Mouse (Mus musculus) stomach, embryonic 14.5 days (tissue): ENCODE results near the gene Isoc2b. TPM values are rescaled to one million over a fixed set of nuclear protein-coding genes. Genes with fewer than 3 reads are reported as not detected.
A peak's percentile ranks its signal among the peaks of the same experiment; 100 is the strongest.
"Not testable (repeated sequence)": the region's sequence is repeated elsewhere in the genome, so short reads cannot be mapped to it uniquely, and the experiment has no call there.

Source experiments
- ATAC-seq: fragments of 200-750 bp; cut with Nextera tagmentation; 2 replicates; pipeline ENCODE4 v1.8.0; 2017; ENCODE audit warnings: low read depth, moderate TSS enrichment; ENCODE audit not compliant: insufficient number of reproducible peaks, insufficient read depth, low FRiP score
- H3K27ac ChIP-seq: fragments of 300-500 bp; sonication (generic); 2 replicates; pipeline ENCODE4 v1.5.1; 2014; ENCODE audit warnings: mild to moderate bottlenecking, low read length, moderate library complexity, mixed read lengths
- H3K27me3 ChIP-seq: fragments of 300-500 bp; sonication (generic); 2 replicates; pipeline ENCODE4 v1.6.1; 2014; ENCODE audit warnings: low read length, control low read depth, mixed read lengths; ENCODE audit not compliant: control insufficient read depth, insufficient read depth
- H3K36me3 ChIP-seq: fragments of 300-500 bp; sonication (generic); 2 replicates; pipeline ENCODE4 v1.6.1; 2014; ENCODE audit warnings: mild to moderate bottlenecking, control low read depth, low read length, moderate library complexity, mixed read lengths; ENCODE audit not compliant: control insufficient read depth, insufficient read depth
- H3K4me1 ChIP-seq: fragments of 300-500 bp; sonication (generic); 2 replicates; pipeline ENCODE4 v1.6.1; 2014; ENCODE audit warnings: low read length, control low read depth, mixed read lengths; ENCODE audit not compliant: control insufficient read depth, insufficient read depth
- H3K4me2 ChIP-seq: fragments of 300-500 bp; sonication (generic); replicated peaks from 2 replicates; pipeline ENCODE4 v1.6.1; 2014; ENCODE audit warnings: low read depth, low read length, control low read depth
- H3K4me3 ChIP-seq: fragments of 300-500 bp; sonication (generic); 2 replicates; pipeline ENCODE4 v1.5.1; 2014; ENCODE audit warnings: low read depth, low read length, control low read depth
- H3K9ac ChIP-seq: fragments of 300-500 bp; sonication (generic); replicated peaks from 2 replicates; pipeline ENCODE4 v1.6.1; 2014; ENCODE audit warnings: low read depth, mild to moderate bottlenecking, control low read depth, low read length, moderate library complexity, mixed read lengths
- H3K9me3 ChIP-seq: fragments of 300-500 bp; sonication (generic); 2 replicates; pipeline ENCODE4 v1.6.1; 2016; ENCODE audit warnings: low read depth, low read length, control low read depth; ENCODE audit not compliant: control insufficient read depth
- WGBS: fragments of 180-500 bp; shearing (Covaris S2); extraction: QIAGEN DNeasy Blood & Tissue Kit; methylation state at CpG from one replicate; pipeline ENCODE4 v1.1.7; 2014; 5-methylcytosine and 5-hydroxymethylcytosine counted together
- polyA plus RNA-seq: library from polyadenylated mRNA; unstranded; fragments of >200 nt; fragmentation: Nextera tagmentation; extraction: Ambion mirVana; gene quantifications from 2 replicates; pipeline ENCODE4 v1.2.1, GENCODE M21; 2014

The Isoc2b gene
- polyA plus RNA-seq, 1 experiment from 2014 or later, result 7.0 TPM

DNA sequence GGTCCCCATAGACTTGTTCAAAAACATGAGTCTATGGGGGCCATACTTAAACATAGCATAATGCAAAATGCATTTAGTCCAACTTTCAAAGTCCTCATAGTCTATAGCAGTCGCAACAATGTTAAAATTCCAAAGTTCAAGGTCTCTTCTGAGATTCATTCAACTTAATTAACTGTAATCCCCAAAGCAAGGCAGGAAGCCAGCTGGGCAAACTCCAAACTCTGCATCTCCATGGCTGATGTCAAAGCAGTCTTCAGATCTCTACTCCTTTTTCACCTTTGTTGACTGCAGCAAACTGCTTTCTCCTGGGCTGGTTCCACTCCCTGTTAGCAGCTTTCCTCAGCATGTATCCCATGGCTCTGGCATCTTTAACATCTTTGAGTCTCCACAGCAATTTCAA, 9.0 kb upstream of the Isoc2b start:
- not testable (repeated sequence) for H3K9ac ChIP-seq, ATAC-seq
- WGBS, result 79% methylated on average over 1 of the region's 1 CpGs

DNA sequence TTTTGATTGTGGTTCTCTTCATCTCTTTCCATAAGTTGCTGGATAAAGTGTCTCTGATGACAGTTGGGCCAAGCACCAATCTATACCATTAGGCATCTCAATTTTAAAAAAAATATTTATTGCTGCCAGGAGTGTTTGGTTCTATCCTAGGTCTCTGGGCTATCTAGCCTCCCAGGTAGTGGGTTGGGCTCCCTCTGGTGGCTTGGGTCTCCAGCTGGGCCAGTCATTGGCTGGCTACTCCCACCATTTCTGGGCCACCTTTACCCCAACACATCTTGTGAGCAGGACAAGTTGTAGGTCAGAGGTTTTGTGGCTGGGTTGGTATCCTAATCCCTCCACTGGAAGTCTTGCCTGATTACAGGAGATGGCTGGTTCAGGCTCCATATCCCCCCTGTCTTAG, 8.1 kb upstream of the Isoc2b start:
- ATAC-seq, result no peak
- Histone ChIP-seq H3K27ac (no peak overlapping the region), H3K4me1 (peaks cover 6% of the 10 kb centered on the region; the same call in 1 of the 2 replicates), H3K36me3 (no peaks in the 10 kb centered on the region), H3K4me3 (no peak overlapping the region), H3K9ac (no peak overlapping the region), H3K27me3 (no peaks in the 10 kb centered on the region), H3K4me2 (peak overlapping the region; percentile 90), H3K9me3 (no peaks in the 10 kb centered on the region)

More for the DNA sequence above, 9.0 kb upstream of the Isoc2b start:
- H3K4me3 ChIP-seq, H3K27me3 ChIP-seq, H3K4me1 ChIP-seq, H3K36me3 ChIP-seq, H3K4me2 ChIP-seq, H3K27ac ChIP-seq, H3K9me3 ChIP-seq: not testable (repeated sequence)

- peak overlapping the region; percentile 90 for H3K4me2 ChIP-seq
- H3K9me3 ChIP-seq, result no peaks in the 10 kb centered on the region
- peak overlapping the region; percentile 42 for H3K9ac ChIP-seq
- no peak for ATAC-seq
- H3K27me3 ChIP-seq, result no peaks in the 10 kb centered on the region
- 5% methylated on average over 11 of the region's 11 CpGs for WGBS
- H3K36me3 ChIP-seq, result no peaks in the 10 kb centered on the region
- H3K27ac ChIP-seq, result no peak overlapping the region; the same call in 1 of the 2 replicates
- H3K4me3 ChIP-seq, result peak overlapping the region; percentile 51
- H3K4me1 ChIP-seq, result peaks cover 6% of the 10 kb centered on the region; the same call in 1 of the 2 replicates
These were observed 7.2 kb upstream of the Isoc2b start for GRCm38 (mm10) chr7:4877226-4877625.

DNA sequence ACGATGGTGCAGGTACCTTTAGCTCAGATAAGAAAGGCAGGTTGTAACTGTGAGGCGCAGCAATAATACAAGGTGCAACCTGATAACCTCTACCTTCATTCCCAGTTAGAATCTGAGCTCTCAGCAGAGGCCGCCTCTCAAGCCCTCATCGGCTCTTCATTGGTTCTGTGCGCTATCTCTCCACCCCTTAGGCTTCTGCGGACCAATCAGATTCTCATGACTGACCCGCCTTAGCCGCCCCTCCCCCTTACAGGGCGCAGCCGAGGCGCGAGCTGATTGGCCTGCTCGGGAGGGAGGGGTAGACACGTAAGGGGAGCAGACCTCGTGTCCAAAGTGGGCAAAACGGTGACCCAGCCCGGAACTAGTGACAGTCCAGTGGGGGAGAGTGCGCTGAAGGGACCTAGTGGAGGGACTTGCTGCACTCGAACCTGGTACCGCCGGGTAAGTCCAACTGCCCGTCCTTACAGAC, 6.7 kb upstream of the Isoc2b start, which contains the start of gene Isoc2a:
Gene Isoc2a (plus strand): TSS at position 401 of the 469 bp plus-strand sequence.
- H3K9me3 ChIP-seq, result no peaks in the 10 kb centered on the region
- under 1% methylated on average over 22 of the region's 22 CpGs for WGBS
- peak; percentile 100 for ATAC-seq
- H3K9ac ChIP-seq, result peak within 1 kb of the TSS; percentile 42
- H3K4me2 ChIP-seq, result peak within 1 kb of the TSS; percentile 90
- peak within 1 kb of the TSS; percentile 51 for H3K4me3 ChIP-seq
- H3K27ac ChIP-seq, result peak within 1 kb of the TSS; percentile 2; the same call in 1 of the 2 replicates
- no peaks in the 10 kb centered on the region for H3K27me3 ChIP-seq
- H3K36me3 ChIP-seq, result no peaks in the 10 kb centered on the region
- peaks cover 6% of the 10 kb centered on the region; the same call in 1 of the 2 replicates for H3K4me1 ChIP-seq

- 0 out of 2 replicates have a peak, but pooled peaks cover 4% of the 10 kb centered on the region for H3K4me1 ChIP-seq
- peak overlapping the region; percentile 71 for H3K9ac ChIP-seq
- ATAC-seq, result no peak
- no peaks in the 10 kb centered on the region for H3K9me3 ChIP-seq
- no peaks in the 10 kb centered on the region for H3K27me3 ChIP-seq
- H3K27ac ChIP-seq, result peak overlapping the region; percentile 57; the same call in 1 of the 2 replicates
- H3K4me2 ChIP-seq, result peak overlapping the region; percentile 55
- 30% methylated on average over 10 of the region's 10 CpGs for whole genome bisulfite sequencing
- H3K36me3 ChIP-seq, result no peaks in the 10 kb centered on the region
- peak overlapping the region; percentile 55 for H3K4me3 ChIP-seq
These were observed 3.4 kb downstream of the Isoc2b start for GRCm38 (mm10) chr7:4866631-4867180.

DNA sequence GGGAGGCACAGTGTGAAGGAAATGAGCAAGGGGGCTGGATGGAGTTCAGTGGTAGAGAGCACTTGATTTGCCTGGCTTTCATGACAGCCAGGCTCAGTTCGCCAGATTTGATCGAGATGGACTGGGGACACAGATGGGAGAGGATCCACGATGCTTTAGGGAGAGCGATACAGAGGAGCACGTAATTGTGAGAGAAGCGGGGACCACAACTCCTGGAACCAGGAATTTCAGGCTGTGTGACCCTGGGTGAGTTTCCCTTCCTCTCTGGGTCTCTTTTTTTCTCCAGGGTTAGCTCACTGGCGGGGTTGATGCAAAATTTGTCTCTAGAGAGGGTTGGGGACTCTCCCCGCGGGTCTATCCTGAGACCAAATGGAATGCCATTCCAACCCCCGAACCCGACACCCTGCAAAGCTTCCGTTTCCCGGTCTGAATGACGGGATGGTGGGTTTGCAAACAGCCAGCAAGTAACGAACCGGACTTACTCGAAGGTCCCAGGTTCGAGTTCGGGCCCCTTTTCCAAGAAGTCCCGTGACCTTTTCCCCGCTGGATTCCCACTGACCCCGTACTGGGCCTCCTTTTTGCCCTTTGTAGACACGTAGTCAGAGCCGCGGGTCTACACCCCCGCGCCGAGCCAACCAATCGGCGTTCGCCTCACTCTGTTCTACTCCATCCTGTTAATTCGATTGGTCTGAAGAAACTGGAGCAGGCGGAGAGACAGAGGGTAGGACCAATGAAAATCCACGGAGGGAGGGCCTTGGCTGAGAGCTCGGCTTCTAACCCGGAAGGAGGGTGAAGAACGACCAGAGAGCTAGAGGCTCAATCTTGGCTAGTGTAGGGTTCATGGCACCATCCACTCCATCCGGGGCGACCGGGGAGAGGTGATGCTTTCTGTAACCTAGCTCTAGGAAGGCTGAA, 4.2 kb downstream of the Isoc2b start:
- WGBS, result 6% methylated on average over 40 of the region's 40 CpGs

DNA sequence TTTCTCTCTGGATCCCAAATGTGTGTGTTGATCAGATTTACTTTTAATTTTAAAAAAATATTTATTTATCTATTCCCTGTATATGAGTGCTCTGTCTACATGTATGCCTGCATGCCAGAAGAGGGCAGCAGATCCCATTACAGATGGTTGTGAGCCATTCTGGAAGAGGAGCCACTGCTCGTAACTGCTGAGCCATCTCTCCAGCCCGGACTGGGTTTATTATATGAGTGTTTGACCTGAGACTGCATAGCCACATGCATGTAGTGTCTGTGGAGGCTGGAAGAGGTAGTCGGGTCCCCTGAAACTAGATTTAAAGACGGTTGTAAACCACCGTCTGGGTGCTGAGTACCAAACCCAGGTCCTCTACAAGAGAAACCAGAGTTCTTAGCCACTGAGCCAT, 5.0 kb downstream of the Isoc2b start:
- no peak overlapping the region for H3K9ac ChIP-seq

More for the DNA sequence above, 4.2 kb downstream of the Isoc2b start:
- Histone ChIP-seq H3K27me3 (no peaks in the 10 kb centered on the region), H3K27ac (peak overlapping the region; percentile 57), H3K9me3 (no peaks in the 10 kb centered on the region), H3K4me2 (peak overlapping the region; percentile 55), H3K4me3 (peak overlapping the region; percentile 55), H3K4me1 (0 out of 2 replicates have a peak, but pooled peaks cover 4% of the 10 kb centered on the region), H3K36me3 (no peaks in the 10 kb centered on the region), H3K9ac (peak overlapping the region; percentile 71)
- peak; percentile 100 for ATAC-seq

DNA sequence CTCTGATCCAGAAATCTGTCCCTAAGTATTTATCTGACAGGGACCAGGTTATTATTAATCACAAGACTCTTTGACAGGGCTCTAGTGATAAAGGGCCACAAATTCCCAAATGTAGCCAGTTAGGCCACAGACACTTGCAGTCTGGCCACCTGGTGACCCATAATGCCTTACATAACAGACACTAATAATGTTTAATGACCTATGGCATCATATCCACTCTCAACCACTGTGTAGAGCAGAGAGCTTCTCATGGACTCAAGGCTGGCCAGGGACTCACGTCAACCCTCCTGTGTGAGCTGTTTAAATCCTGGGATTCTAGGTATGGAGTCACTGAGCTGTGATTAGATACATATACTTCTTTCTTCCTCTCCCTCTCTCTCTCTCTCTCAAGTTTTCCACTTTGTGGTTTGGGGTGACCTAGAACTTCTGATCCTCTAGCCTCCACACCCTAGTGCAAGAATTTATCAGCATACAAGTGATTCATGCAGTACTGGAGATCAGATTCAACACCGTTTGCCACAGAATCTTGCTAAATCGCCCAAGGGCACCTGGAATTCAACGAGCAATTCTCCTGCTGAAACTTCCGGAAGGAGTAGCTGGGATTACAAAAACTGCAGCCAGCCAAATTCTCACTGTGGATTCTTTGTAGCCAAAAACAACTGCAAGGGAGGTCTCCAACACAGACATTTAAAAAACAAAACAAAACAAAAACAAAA, 5.8 kb downstream of the Isoc2b start:
- no peaks in the 10 kb centered on the region for H3K9me3 ChIP-seq
- H3K4me3 ChIP-seq, result no peak overlapping the region
- WGBS, result 83% methylated on average over 5 of the region's 5 CpGs
- ATAC-seq, result no peak
- H3K9ac ChIP-seq, result no peak overlapping the region
- no peak overlapping the region for H3K27ac ChIP-seq
- H3K36me3 ChIP-seq, result no peaks in the 10 kb centered on the region
- no peaks in the 10 kb centered on the region for H3K27me3 ChIP-seq
- H3K4me1 ChIP-seq, result 0 out of 2 replicates have a peak, but pooled peaks cover 4% of the 10 kb centered on the region
- no peak overlapping the region for H3K4me2 ChIP-seq

More for the DNA sequence above, 5.0 kb downstream of the Isoc2b start:
- ATAC-seq, result no peak
- H3K4me3 ChIP-seq, result peak overlapping the region; percentile 55; the same call in 1 of the 2 replicates
- peak overlapping the region; percentile 55 for H3K4me2 ChIP-seq
- no peaks in the 10 kb centered on the region for H3K27me3 ChIP-seq
- whole genome bisulfite sequencing, result 61% methylated on average over 5 of the region's 5 CpGs
- no peaks in the 10 kb centered on the region for H3K9me3 ChIP-seq
- no peaks in the 10 kb centered on the region for H3K36me3 ChIP-seq
- H3K27ac ChIP-seq, result no peak overlapping the region
- 0 out of 2 replicates have a peak, but pooled peaks cover 4% of the 10 kb centered on the region for H3K4me1 ChIP-seq
